Mouse (Mus musculus) erythroblast, embryonic 14.5 days (primary cell): ENCODE measurements around the gene Zg16.

ENCODE experiments used
- GATA1 ChIP-seq: IDR thresholded peaks from 2 replicates; pipeline ENCODE4 v1.6.1; 2012; ENCODE audit warnings: low read length, inconsistent platforms, mixed read lengths
- TAL1 ChIP-seq: IDR thresholded peaks from 3 replicates; pipeline ENCODE4 v1.6.1; 2012; ENCODE audit warnings: low read length, inconsistent platforms, mixed read lengths

GRCm38 (mm10) chr7:127024755-127025555 lies 62.2 kb downstream of the Zg16 start:
- TF ChIP-seq TAL1, result no peak
- no peak for TF ChIP-seq GATA1
